Mouse (Mus musculus) adrenal gland, adult 2 months (tissue): ENCODE data around the gene Rims4. TPM values are rescaled to one million over a fixed set of nuclear protein-coding genes. Genes with fewer than 3 reads are reported as not detected.

Experiments used
- DNase-seq: peaks from one replicate; pipeline ENCODE4 v3.0.0; 2021
- polyA plus RNA-seq: library from polyadenylated mRNA; depleted of rRNA; stranded (reverse); fragments of >200 nt; gene quantifications from 2 replicates; pipeline ENCODE4 v1.2.3, GENCODE M21; 2012
- total RNA-seq, 2 experiments: library from RNA; stranded (reverse); gene quantifications; 2 replicates each; pipeline ENCODE4 v1.2.3; 2021

The Rims4 gene
- total and polyA plus RNA-seq, 3 experiments, result 60.2 to 154 (median 89.5) TPM

DNA sequence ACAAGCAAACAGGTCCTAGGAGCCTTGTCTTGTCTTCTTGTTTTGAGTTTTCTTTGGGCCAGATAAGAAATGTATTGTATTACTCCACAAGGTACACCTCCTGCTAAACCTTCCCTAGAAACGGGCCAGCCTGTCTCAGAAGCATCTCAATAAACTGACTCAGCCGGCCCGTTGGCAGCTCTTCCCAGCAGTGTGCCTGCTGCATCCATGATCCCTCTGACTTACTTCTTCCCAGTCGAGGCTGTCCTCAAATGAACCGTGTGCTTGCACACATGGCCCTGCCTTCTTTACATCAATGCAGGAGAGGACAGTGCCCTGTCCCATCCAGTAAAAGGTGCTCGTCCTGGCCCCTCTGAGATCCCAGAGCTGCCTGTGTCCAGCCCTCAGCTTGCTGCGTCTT lies 8.9 kb downstream of the Rims4 start:
- peak; percentile 48 for DNase-seq

DNA sequence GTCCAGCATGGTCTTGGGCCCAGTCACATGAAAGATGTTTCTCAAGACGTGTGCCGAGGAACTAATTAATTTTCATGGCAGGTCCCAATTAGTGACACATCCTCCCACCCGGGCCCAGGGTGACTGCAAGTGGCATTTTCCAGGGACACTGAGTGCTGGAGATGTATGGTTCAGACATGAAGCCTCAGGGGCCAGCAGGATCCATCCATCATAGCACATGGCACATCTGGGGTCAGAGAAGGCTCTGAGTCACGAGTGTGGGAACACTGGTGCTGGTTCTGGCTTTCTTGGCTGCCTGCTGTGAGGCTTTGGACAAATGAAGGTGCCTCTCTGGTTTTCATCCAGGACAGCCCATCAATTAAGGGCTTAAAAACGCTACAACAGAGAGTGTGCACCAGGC lies 11.4 kb downstream of the Rims4 start:
- DNase-seq, result peak; percentile 82

DNA sequence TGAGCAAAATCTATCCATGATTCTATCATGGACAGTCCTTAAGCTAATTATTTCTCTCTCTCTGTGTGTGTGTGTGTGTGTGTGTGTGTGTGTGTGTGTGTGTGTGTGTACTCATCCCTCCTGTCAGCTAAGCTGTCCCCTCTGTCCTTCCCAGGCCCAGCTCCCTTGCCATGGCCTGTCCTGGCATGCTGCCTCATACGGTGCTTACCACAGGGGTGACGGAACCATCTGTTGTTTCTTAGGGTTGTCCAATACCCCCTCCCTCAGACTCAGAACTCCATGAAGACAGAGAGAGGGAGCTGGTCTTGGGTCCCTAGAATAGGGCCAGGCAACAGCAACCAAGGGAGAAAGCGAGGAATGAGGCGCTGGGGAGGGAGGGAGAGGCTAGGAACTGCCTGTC lies 14.2 kb downstream of the Rims4 start:
- DNase-seq, result peak; percentile 74

DNA sequence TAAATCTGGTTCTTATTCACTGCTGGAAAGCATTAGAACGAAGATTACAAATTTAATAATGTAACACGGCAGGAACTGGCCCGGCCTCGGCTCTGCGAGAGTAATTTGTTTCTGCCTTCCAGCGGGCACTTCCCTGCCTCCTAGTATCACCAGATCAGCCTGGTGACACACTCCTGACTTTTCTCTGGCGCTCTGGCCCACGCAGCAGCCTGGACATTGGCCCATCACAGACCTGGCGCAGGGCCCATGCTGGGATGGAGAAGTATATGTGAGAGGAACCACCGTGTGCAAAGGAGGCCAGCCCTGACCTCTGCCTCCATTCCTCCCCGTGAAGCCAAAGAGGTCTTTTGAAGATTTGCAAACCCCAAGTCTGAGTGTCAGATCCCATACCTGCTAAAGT lies 15.0 kb downstream of the Rims4 start:
- DNase-seq, result peak; percentile 92

DNA sequence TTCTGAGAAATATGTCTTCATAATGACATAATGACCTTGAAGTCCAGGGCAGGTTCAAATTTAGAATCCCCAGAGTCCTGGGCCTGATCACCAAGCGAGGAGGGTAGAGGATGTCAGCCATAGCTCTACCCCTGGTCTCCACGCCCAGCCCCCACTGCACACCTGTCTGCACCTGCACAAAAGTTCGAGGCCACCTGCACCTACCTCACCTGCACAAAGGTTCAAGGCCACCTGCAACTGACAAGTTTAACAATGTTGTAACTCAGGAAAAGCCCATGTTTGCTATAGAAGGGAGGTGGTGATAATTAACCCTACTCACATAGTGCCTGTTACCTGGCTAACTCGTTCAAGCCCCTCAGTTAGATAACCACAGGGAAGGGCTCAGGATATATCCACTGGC lies 16.0 kb downstream of the Rims4 start:
- no peak for DNase-seq

DNA sequence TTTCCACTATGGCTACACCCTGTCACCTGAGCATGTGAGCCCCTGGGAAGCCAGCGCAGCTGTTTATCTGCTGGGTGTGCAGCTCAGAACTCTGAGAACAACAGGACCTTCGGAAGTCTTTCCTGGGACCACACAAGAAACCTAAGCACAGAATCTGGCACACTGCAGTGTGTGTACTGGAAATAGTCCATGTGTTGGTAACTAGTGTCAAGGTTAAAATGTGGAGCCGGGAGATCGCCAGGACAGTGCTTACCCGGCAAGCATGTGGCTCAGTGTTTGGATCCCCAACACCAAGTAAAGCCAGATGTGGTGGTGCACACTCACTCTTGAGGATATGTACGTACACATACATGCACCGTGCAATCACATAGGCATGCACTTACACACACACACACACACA lies 17.4 kb downstream of the Rims4 start:
- DNase-seq, result peak; percentile 69

DNA sequence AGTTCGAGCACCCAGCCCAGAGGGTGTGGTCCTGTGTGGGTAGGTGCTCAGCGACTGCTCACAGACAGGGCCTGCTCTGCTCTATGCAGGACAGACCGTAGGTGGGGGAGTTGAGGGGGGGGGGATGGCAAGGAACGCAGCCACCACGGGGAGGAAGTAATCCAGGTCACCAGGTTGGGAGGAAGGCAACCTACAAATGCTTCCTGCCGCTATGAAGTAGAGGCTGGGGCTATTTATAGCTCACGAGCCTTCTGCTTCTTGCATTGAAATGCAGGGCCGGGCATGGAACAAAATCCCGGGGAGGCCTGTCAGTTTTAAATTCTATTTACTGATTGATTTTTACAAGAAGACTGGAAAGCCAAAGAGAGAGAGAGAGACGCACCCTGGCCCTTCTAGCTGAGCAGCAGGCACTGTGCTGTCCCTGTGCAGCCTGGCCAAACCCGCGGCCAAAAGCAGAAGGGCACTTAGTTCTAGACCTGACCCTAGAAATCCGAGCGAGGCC lies 18.5 kb downstream of the Rims4 start:
- DNase-seq, result no peak

DNA sequence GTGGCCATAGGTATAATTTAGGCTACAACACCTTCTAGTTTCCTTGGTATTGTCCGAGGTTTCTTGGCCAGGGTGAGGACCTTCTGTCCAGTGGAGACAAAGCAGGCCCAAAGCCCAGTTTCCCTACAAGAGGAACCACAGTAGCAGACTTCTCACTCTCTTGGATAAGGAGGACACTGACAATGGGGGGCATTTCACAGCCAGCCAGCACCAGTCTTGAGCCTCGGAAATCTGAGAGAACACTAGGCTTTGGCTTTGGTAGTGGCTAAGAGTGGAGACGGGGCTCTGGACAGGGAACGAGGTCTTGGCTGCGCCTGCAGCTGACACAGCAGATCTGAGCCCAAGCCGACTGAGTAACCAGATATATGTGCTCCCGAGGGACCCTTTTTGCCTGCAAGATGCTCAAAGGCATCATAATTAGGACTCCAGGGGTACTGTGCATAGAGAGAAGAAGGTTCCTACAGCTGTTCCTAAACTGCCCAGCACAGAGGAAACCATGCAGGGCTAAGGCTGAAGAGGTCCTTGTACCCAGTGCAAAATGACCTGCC lies 20.4 kb downstream of the Rims4 start:
- no peak for DNase-seq

DNA sequence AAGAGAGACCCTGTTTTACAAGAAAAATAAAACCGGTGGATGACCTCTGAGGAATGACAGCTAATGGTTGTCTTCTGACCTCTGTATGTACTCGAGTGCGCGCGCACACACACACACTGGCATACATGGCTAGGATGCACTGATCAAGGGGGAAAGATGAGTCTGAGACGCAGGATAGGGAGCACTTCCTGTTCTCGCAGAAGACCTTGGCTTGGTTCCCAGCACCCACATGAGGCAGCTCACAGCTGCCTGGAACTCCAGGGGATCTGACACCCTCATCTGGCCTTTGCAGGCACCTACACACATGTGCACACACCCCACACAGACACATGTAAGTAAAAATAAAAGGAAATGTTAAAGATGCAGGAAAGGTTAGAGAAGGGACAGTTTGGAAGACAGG lies 21.5 kb downstream of the Rims4 start:
- DNase-seq, result no peak

DNA sequence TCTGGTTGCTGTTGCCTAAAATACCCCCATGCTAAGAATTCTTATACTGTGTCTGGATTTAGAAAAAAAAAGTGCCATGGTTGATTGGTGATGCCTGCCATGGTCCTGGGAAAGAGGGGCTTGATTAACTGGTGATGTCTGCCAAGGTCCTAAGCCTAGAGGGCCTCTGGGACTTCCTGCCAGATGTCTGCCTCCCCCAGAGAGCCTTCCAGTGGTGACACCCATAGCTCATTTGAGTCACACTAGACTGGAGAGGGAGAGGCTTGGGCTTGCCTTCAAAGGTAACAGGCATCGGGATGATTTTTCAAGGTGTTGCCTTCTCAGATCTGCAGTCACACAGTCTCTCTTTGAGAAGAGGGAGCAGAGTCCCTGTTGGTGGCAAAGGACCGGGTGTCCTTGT lies 23.3 kb downstream of the Rims4 start:
- DNase-seq, result no peak

DNA sequence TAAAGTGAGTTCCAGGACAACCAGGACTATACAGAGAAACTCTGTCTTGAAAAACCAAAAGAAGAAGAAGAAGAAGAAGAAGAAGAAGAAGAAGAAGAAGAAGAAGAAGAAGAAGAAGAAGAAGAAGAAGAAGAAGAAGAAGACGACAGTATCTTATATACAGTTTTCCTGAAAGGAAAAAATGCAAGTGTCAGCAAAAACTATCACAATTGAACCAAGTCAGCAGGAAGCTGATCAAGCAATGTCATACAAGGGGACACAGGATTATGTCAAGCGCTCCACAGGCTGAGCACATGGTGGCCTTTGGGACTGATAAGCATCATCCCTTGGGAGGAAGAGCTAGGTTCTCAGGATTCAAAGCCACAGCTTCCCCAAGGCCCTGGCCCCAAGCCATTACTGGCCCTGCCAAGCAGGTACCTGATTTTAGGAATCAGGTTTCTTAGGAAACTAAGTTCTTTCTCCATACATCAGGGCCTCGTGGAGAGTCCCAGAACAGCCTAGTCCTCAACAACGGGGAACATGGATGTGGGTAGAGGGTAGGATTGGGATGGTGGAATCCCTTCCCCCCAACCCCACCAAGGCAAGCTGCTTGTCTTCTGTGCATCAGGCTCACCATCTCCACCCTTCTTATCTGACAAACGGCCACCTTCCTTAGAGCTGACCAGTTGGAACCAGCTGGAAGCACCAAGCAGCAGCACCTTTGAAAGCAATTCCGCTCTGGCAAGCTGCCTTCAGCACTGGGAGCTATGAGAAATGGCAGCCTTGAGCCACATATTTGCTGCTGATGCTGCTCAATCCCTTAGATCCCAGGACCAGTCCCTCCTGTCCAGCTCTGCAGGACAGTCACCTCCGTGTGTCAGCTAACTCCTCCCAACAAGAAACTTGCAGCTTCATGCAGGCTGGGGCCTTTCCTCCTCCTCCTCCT lies 24.8 kb downstream of the Rims4 start:
- DNase-seq, result peak; percentile 58

DNA sequence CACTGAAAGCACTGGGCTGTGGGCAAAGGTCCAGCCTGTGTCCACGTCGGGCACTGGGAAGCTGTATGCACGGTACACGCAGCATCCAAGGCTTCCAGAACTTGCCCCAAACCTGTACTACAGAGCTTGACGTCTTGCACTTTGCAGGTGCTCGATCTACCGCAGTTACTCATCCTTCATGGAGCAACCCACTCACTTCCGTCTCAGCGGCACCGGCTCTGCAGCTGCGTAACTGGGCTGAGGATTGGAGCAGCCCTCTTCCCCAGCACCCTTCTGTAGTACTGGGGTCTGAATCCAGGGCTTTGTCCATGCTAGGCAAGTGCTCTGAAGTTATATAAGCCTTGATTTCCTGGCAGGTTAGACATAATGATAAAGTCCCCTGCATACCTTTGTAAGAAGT lies 27.2 kb downstream of the Rims4 start:
- DNase-seq, result no peak

DNA sequence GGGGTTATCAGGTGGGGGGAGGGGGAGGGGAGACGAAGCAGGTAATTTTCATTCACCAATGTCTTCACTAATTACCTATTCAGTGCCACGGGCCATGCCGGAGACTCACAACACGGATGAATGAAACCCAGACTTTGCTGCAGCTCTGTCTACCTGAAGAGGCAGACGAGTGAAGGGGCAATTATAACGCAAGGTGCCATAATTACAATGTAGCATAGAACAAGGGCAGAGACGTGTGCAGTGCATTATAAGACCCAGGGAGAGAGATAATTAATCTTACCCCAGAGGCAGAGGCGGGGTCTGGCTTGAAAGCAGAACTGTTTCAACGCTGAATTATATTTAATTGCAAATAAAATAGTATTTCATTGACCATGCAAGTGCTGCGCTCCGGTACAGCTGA lies 27.9 kb downstream of the Rims4 start:
- no peak for DNase-seq

DNA sequence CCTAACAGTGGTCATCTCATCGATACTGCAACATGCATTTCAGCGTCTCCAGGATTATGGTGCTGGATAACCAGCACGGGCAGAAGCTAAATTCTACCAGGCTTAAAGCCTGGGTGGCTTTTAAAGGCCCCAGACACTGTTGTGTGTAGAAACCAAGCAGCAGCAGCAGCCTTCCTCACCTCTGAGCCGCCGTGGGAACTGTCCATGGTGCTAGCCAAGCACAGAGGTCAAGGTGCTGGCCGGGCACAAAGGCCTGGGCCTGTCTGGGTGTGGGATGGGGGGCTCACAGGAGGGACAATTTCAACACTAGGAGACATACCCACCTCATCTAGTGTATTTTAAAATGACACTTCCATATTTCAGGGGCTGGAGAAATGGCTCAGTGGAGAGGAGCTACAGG lies 29.1 kb downstream of the Rims4 start:
- no peak for DNase-seq

DNA sequence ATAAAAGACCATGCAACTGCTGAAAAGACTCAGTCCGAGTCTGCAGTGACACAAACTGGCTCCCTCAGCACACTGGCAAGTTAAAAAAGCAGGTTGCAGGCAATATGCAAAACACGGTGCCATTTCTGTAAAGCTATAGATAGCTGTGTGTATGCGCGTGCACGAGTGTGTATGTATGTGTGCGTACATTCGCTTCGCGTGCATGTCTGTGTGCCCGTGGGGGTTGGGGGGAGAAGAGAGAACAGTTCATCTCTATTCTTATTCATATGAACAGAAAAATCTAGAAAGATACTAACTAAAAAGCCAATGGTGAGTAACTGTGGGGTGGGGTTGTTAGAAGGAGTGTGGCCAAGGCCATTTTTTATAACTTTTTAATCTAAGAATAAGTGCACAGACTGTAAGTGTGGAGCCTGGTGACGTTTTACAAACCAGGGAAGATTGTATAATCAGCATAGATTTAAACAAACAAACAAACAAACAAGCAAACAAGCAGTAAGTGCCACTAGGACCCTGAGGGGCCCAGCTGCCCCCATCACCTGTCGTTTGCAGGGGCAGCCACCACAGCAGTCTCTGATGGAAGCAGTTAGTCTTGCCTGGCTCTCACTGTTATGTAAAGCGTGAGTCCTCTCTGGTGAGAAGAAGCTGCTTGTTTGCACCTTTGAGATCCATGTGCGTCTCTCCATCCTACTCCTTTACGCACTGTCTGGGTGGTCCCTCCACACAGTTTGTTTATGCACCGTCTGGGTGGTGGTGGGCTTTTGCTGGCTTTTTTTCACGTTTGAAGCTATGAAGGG lies 35.4 kb downstream of the Rims4 start:
- no peak for DNase-seq

DNA sequence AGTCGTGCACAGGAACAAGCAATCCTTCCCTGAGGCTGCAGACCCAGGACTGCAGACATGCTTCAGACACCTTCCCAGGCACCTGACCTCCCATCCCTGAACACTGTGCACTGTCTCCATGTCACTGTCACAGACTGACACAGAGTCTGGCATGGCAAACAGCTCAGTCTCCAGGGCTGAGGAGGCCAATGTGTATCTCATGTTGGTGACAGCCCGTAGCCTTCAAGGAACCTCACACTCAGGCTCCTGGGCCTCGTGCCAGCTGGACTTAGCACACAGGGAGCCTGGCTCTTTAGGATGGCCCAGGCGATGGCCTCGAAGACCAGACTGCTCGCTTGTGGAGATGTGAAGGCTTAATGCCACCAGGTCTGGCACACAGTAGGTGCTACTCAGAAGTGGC lies 37.6 kb downstream of the Rims4 start:
- peak; percentile 85 for DNase-seq

DNA sequence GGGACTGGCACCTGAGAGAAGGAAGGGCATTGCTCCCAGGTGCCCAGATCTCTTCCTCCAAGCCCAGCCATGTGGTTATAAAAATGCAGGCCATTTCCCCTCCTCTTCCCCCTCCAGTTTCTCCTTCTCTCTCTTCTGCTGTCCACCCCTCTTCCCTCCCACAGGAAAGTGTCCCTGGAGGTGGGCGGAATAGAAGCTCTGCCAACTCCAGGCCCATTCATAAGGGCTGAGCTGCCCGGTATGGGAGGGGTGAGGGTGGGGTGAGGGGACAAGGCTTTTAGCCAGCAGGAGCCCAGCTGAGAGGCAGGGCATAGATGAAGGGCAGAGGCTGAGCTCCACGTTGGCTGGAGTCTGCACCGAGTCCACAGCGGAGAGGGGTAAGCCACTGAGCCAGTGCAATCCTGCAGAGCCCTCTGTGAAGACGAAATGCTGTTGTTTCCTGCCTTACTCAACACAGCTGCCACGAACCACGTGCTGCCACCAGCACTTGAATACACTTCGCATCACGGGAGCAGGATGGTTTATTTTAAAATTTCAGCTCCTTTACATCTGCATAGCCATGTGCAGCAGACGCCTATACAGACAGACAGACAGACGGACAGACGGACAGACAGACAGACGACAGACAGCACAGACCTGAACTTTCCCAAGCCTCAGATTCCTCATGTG lies 41.5 kb downstream of the Rims4 start:
- DNase-seq, result no peak

DNA sequence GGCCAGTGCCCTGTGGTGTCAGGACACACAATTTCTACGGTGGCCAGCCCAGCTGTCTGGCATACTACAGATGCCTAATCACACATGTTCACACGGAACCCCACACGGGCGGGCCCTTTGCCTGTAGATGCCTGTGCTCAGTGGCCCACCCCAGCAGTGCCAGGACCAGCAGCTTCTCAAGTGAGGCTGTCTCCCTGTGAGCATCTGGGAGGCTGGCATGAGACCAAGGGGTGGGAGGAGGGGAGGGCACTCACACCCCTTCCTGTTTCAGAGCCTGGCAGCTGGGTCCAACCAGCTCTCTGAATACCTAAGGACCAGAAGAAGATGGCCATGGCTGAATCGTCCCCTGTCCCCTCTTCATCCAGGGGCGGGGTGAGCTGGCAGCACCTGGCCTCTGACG lies 43.0 kb downstream of the Rims4 start:
- DNase-seq, result peak; percentile 35

DNA sequence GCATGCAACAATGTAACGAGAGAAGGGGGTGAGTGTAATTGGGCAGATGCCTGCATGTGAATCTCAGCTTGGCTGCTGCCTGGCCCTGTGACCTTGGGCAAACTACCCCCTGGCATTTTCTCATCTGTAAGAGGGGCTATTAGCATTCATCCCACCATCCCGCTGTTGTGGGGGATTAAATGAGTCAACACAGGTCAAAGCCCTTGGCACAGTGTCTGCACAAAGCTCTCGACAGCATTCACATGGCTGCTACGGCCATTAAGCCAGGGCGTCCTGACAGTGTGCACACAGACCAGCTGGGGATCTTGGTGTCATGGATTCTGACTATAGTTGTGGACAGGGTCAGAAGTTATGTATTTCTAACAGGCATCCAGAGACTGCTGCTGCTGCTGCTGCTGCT lies 43.6 kb downstream of the Rims4 start:
- DNase-seq, result no peak

DNA sequence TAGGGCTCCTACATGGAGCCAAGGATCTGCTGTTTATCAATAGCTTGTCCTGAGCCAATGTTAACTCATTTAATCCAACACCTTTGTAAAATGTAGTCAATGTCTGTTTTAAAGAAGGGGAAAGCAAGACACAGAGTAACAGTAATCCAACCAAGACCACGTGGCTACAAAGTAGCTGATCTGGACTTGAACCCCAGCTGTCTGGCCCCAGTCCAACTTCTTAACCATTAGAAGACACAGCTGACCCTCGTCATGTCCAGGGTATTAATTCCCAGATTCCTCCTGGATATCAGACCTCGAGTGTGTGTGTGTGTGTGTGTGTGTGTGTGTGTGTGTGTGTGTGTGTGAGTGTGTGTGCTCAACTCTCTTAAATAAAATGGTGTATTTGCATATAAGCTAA lies 46.6 kb downstream of the Rims4 start:
- DNase-seq, result no peak

DNA sequence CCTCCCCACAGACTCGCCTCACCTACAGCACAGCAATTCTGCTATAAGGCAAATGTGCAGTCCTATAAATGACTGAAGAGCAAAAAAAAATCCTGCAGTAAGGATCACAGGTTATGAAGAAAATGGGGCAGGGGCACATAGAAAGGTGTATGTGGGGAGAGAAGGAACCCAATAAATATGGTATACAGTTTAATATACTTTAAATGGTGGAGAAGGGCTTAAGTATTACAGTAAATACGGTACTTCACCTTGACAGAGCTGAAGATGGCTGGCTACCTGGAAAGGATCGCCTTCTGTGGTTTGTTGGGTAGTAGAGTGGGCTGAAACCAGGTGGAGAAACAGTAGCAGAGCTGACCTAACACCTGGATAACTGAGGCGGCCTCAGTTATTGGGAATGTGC lies 47.2 kb downstream of the Rims4 start:
- DNase-seq, result no peak

DNA sequence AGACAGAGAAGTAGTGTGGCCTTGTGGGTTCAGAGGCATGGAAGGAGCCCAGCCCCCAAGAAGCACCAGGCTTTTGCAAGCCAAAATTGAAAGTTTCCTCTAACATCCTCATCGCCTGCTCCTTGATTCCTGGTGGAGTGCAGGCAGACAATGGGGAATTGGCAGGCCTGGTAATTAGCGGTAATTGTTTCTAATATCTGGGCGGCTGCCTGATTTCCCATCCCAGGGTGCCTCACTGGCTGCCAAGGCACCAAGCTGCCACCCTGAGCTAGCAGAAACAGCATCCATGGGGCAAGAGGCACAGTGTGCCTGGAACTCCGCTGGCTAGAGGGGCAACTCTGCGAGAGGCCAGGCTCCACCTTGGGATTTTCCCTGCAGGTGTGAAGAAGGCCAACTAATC lies 48.7 kb downstream of the Rims4 start:
- DNase-seq, result no peak
